Mouse (Mus musculus): ENCODE results near the gene Eif2b1.
"Not testable (repeated sequence)": the region's sequence is repeated elsewhere in the genome, so short reads cannot be mapped to it uniquely, and the experiment has no call there.

Gene Eif2b1

GRCm38 (mm10) chr5:124550737-124551136 is 28.2 kb downstream of the Eif2b1 start:
- not testable (repeated sequence) for DNase-seq (ENCODE audit: low read depth, low spot score)

GRCm38 (mm10) chr5:124541602-124541973 is 37.3 kb downstream of the Eif2b1 start:
- DNase-seq (ENCODE audit: low read depth, low spot score): no peak

- DNase-seq (ENCODE audit: low read depth, low spot score): no peak
These were observed 37.9 kb downstream of the Eif2b1 start for GRCm38 (mm10) chr5:124540905-124541601.

GRCm38 (mm10) chr5:124540383-124540786 is 38.5 kb downstream of the Eif2b1 start, which contains the start of gene Tmed2:
Tmed2 (plus strand) TSS chr5:124540695.
- peak; percentile 97 for DNase-seq (ENCODE audit: low read depth, low spot score)

- DNase-seq (ENCODE audit: low read depth, low spot score): no peak
These were observed 39.0 kb downstream of the Eif2b1 start for GRCm38 (mm10) chr5:124539905-124540304.

GRCm38 (mm10) chr5:124538813-124539792 is 39.8 kb downstream of the Eif2b1 start:
- peak; percentile 77 for DNase-seq (ENCODE audit: low read depth, low spot score)

- no peak for DNase-seq (ENCODE audit: low read depth, low spot score)
These were observed 42.2 kb downstream of the Eif2b1 start for GRCm38 (mm10) chr5:124536776-124537175.

GRCm38 (mm10) chr5:124535016-124535415 is 43.9 kb downstream of the Eif2b1 start:
- no peak for DNase-seq (ENCODE audit: low read depth, low spot score)

- DNase-seq (ENCODE audit: low read depth, low spot score): no peak
These were observed 46.5 kb downstream of the Eif2b1 start for GRCm38 (mm10) chr5:124532451-124532850.

- no peak for DNase-seq (ENCODE audit: low read depth, low spot score)
These were observed 47.4 kb downstream of the Eif2b1 start for GRCm38 (mm10) chr5:124531583-124531930.

- DNase-seq (ENCODE audit: low read depth, low spot score): no peak
These were observed 48.0 kb downstream of the Eif2b1 start, which contains the start of gene Rilpl1 for GRCm38 (mm10) chr5:124530655-124531582. Rilpl1 (minus strand) TSS chr5:124531391.

- no peak for DNase-seq (ENCODE audit: low read depth, low spot score)
These were observed 49.2 kb downstream of the Eif2b1 start for GRCm38 (mm10) chr5:124529697-124530096.

- no peak for DNase-seq (ENCODE audit: low read depth, low spot score)
These were observed 49.7 kb downstream of the Eif2b1 start for GRCm38 (mm10) chr5:124529191-124529651.

GRCm38 (mm10) chr5:124528791-124529190 is 50.1 kb downstream of the Eif2b1 start:
- no peak for DNase-seq (ENCODE audit: low read depth, low spot score)

GRCm38 (mm10) chr5:124528351-124528750 is 50.6 kb downstream of the Eif2b1 start:
- no peak for DNase-seq (ENCODE audit: low read depth, low spot score)

- no peak for DNase-seq (ENCODE audit: low read depth, low spot score)
These were observed 54.0 kb downstream of the Eif2b1 start for GRCm38 (mm10) chr5:124524943-124525342.

- no peak for DNase-seq (ENCODE audit: low read depth, low spot score)
These were observed 55.9 kb downstream of the Eif2b1 start for GRCm38 (mm10) chr5:124523032-124523431.

- no peak for DNase-seq (ENCODE audit: low read depth, low spot score)
These were observed 57.3 kb downstream of the Eif2b1 start for GRCm38 (mm10) chr5:124521588-124521987.

Data from telencephalon, adult 2 months (tissue).